Mouse (Mus musculus) Patski (cell line): ENCODE results near the gene Mpp2. TPM values are rescaled to one million over a fixed set of nuclear protein-coding genes. Genes with fewer than 3 reads are reported as not detected.

Source experiments
- ATAC-seq: fragments of 100-300 bp; one replicate; pipeline ENCODE4 v1.8.0; 2021
- CTCF ChIA-PET: fragments of 350-600 bp; sonication (Branson Sonifier 250); formaldehyde crosslinking; loops from one replicate; lab custom pipeline; 2022; ENCODE audit warnings: inconsistent platforms; lab: Charles Lee
- POLR2A ChIA-PET: fragments of 350-600 bp; sonication (Branson Sonifier 250); formaldehyde crosslinking; loops from one replicate; lab custom pipeline; 2022; ENCODE audit warnings: antibody characterized with exemption, inconsistent platforms; lab: Charles Lee
- DNase-seq: peaks from one replicate; pipeline ENCODE4 v3.0.0-alpha.2; 2011; ENCODE audit warnings: low read depth, low spot score
- H3K27me3 ChIP-seq: fragments of 371-371 bp; one replicate; pipeline ENCODE4 v1.5.1; 2021
- CTCF ChIP-seq: fragments of 100-300 bp; IDR thresholded peaks from one replicate; pipeline ENCODE4 v1.5.1; 2021
- in situ Hi-C: fragments of 300-500 bp; cut with MboI; formaldehyde crosslinking; loops from 3 replicates; pipeline ENCODE4 v1.11.1; 2018; ENCODE audit warnings: low pct_unique_long_range_greater_than_20kb, mixed read lengths
- polyA plus RNA-seq: library from polyadenylated mRNA; unstranded; gene quantifications from one replicate; pipeline ENCODE4 v1.2.3, GENCODE M21; 2021

Gene Mpp2
- polyA plus RNA-seq, 1 experiment from 2014 or later = 16.9 TPM

GRCm38 (mm10) chr11:102101219-102101618 lies 12.9 kb upstream of the Mpp2 start, which contains the start of gene Ppy:
TSS of gene Ppy (minus strand) at chr11:102101319.
- H3K27me3 ChIP-seq = peaks cover 53% of the 10 kb centered on the region
- DNase-seq = no peak
- ChIA-PET CTCF (interaction anchor here (0.9 to 4.7 kb wide), 4 partner anchors 10 to 173 kb away, joined by 3 to 43 read pairs (median 4); no protein-coding TSS in a partner anchor), POLR2A (no interaction called here)
- no peak for ATAC-seq
- in situ Hi-C loops = loop anchor here (5.0 kb wide), 1 partner anchor 36 kb away; no protein-coding TSS in a partner anchor
- TF ChIP-seq CTCF = no peak

- CTCF ChIA-PET = interaction anchor here (2.1 kb wide), 1 partner anchor 35 kb away, joined by 6 read pairs; no protein-coding TSS in a partner anchor
- ATAC-seq (no peak), DNase-seq (no peak)
- POLR2A ChIA-PET = interaction anchor here (1.0 kb wide), 1 partner anchor 10 kb away, joined by 4 read pairs; no protein-coding TSS in a partner anchor
- H3K27me3 ChIP-seq = peaks cover 45% of the 10 kb centered on the region
- in situ Hi-C loops = no loop called here
- TF ChIP-seq CTCF = peak; percentile 86
These were observed 8.6 kb upstream of the Mpp2 start for GRCm38 (mm10) chr11:102096887-102097391.

GRCm38 (mm10) chr11:102096446-102096845 lies 8.1 kb upstream of the Mpp2 start:
- ChIA-PET POLR2A (interaction anchor here (0.6 kb wide), 1 partner anchor 65 kb away, joined by 6 read pairs; no protein-coding TSS in a partner anchor), CTCF (interaction anchor here (2.1 kb wide), 1 partner anchor 34 kb away, joined by 6 read pairs; no protein-coding TSS in a partner anchor)
- H3K27me3 ChIP-seq = peaks cover 45% of the 10 kb centered on the region
- DNase-seq (no peak), ATAC-seq (no peak)
- in situ Hi-C loops = no loop called here
- no peak for TF ChIP-seq CTCF

GRCm38 (mm10) chr11:102095676-102096075 lies 7.4 kb upstream of the Mpp2 start:
- CTCF ChIA-PET = interaction anchor here (0.7 to 2.1 kb wide), 2 partner anchors 34 to 44 kb away, joined by 3 to 6 read pairs; no protein-coding TSS in a partner anchor
- POLR2A ChIA-PET = interaction anchor here (0.6 kb wide), 1 partner anchor 64 kb away, joined by 6 read pairs; no protein-coding TSS in a partner anchor
- in situ Hi-C loops = no loop called here
- peaks cover 42% of the 10 kb centered on the region for H3K27me3 ChIP-seq
- no peak for TF ChIP-seq CTCF
- ATAC-seq (no peak), DNase-seq (no peak)

- DNase-seq = no peak
- ATAC-seq = peak; percentile 14
- in situ Hi-C loops = no loop called here
These were observed 933 bp upstream of the Mpp2 start for GRCm38 (mm10) chr11:102089088-102089808.

GRCm38 (mm10) chr11:102087081-102087751 lies 1.1 kb downstream of the Mpp2 start:
- H3K27me3 ChIP-seq = peaks cover 10% of the 10 kb centered on the region
- no peak for TF ChIP-seq CTCF
- ChIA-PET CTCF (interaction anchor here (2.5 kb wide), 1 partner anchor 27 kb away, joined by 9 read pairs; no protein-coding TSS in a partner anchor), POLR2A (interaction anchor here (0.6 to 1.0 kb wide), 3 partner anchors 10 to 1130 kb away, joined by 3 to 4 read pairs (median 3); no protein-coding TSS in a partner anchor)
- peak; percentile 51 for DNase-seq
- peak; percentile 51 for ATAC-seq
- in situ Hi-C loops = no loop called here

More at GRCm38 (mm10) chr11:102089088-102089808, 933 bp upstream of the Mpp2 start:
- ChIA-PET CTCF (interaction anchor here (1.6 kb wide), 1 partner anchor 46 kb away, joined by 3 read pairs; no protein-coding TSS in a partner anchor), POLR2A (no interaction called here)
- peak; percentile 85 for TF ChIP-seq CTCF
- H3K27me3 ChIP-seq = peaks cover 17% of the 10 kb centered on the region

- CTCF ChIA-PET = interaction anchor here (2.5 kb wide), 1 partner anchor 26 kb away, joined by 9 read pairs; no protein-coding TSS in a partner anchor
- peaks cover 2% of the 10 kb centered on the region for H3K27me3 ChIP-seq
- DNase-seq (no peak), ATAC-seq (no peak)
- POLR2A ChIA-PET = interaction anchor here (0.6 kb wide), 1 partner anchor 1131 kb away, joined by 3 read pairs; no protein-coding TSS in a partner anchor
- TF ChIP-seq CTCF = no peak
- in situ Hi-C loops = no loop called here
These were observed 2.0 kb downstream of the Mpp2 start for GRCm38 (mm10) chr11:102086331-102086730.

- in situ Hi-C loops = no loop called here
- DNase-seq = no peak
- no peak for TF ChIP-seq CTCF
- ATAC-seq = no peak
- POLR2A ChIA-PET = interaction anchor here (1.3 kb wide), 1 partner anchor 12 kb away, joined by 4 read pairs; no protein-coding TSS in a partner anchor
- CTCF ChIA-PET = interaction anchor here (2.2 kb wide), 1 partner anchor 16 kb away, joined by 7 read pairs; no protein-coding TSS in a partner anchor
- no peaks in the 10 kb centered on the region for H3K27me3 ChIP-seq
These were observed 4.2 kb downstream of the Mpp2 start for GRCm38 (mm10) chr11:102084159-102084558.

GRCm38 (mm10) chr11:102083193-102083592 lies 5.1 kb downstream of the Mpp2 start:
- no peak for TF ChIP-seq CTCF
- DNase-seq = no peak
- ATAC-seq = no peak
- in situ Hi-C loops = no loop called here
- no peaks in the 10 kb centered on the region for H3K27me3 ChIP-seq
- POLR2A ChIA-PET = interaction anchor here (1.3 kb wide), 1 partner anchor 11 kb away, joined by 4 read pairs; no protein-coding TSS in a partner anchor
- CTCF ChIA-PET = interaction anchor here (2.2 kb wide), 1 partner anchor 15 kb away, joined by 7 read pairs; no protein-coding TSS in a partner anchor
